Mouse (Mus musculus): ENCODE data around the gene Armc8.

- TF ChIP-seq CEBPB (IDR thresholded peaks at IDR 0.05; ENCODE audit: insufficient read depth, poor library complexity, severe bottlenecking) (no peak), MYOD1 (IDR thresholded peaks at IDR 0.05; ENCODE audit: control insufficient read depth in 1 of 3, insufficient read length in 2 of 3, low read depth in 2 of 3) (no peak), POLR2A (IDR thresholded peaks at IDR 0.05; ENCODE audit: insufficient read length, low read depth) (no peak), TCF12 (IDR thresholded peaks at IDR 0.05; ENCODE audit: insufficient read depth, poor library complexity, severe bottlenecking) (no peak), MYOG (IDR thresholded peaks at IDR 0.05; ENCODE audit: control insufficient read depth in 1 of 3, insufficient read depth in 1 of 3, insufficient read length in 2 of 3, low read depth in 2 of 3) (no peak), POLR2AphosphoS2 (IDR thresholded peaks at IDR 0.05; ENCODE audit: insufficient read length, low read depth) (no peak), MAX (IDR thresholded peaks at IDR 0.05; ENCODE audit: low read depth) (no peak)
Observed at GRCm38 (mm10) chr9:99431346-99431745, 137.4 kb downstream of the Armc8 start.
